Mouse (Mus musculus) Patski (cell line): ENCODE results near the gene Nfkbil1. TPM values are rescaled to one million over a fixed set of nuclear protein-coding genes. Genes with fewer than 3 reads are reported as not detected.
A peak's percentile ranks its signal among the peaks of the same experiment; 100 is the strongest.
"Not testable (repeated sequence)": the region's sequence is repeated elsewhere in the genome, so short reads cannot be mapped to it uniquely, and the experiment has no call there.

Experiments used
- ATAC-seq: fragments of 100-300 bp; one replicate; pipeline ENCODE4 v1.8.0; 2021
- CTCF ChIA-PET: fragments of 350-600 bp; sonication (Branson Sonifier 250); formaldehyde crosslinking; loops from one replicate; lab custom pipeline; 2022; ENCODE audit warnings: inconsistent platforms; lab: Charles Lee
- POLR2A ChIA-PET: fragments of 350-600 bp; sonication (Branson Sonifier 250); formaldehyde crosslinking; loops from one replicate; lab custom pipeline; 2022; ENCODE audit warnings: antibody characterized with exemption, inconsistent platforms; lab: Charles Lee
- DNase-seq: peaks from one replicate; pipeline ENCODE4 v3.0.0-alpha.2; 2011; ENCODE audit warnings: low read depth, low spot score
- H3K27me3 ChIP-seq: fragments of 371-371 bp; one replicate; pipeline ENCODE4 v1.5.1; 2021
- CTCF ChIP-seq: fragments of 100-300 bp; IDR thresholded peaks from one replicate; pipeline ENCODE4 v1.5.1; 2021
- in situ Hi-C: fragments of 300-500 bp; cut with MboI; formaldehyde crosslinking; loops from 3 replicates; pipeline ENCODE4 v1.11.1; 2018; ENCODE audit warnings: low pct_unique_long_range_greater_than_20kb, mixed read lengths
- polyA plus RNA-seq: library from polyadenylated mRNA; unstranded; gene quantifications from one replicate; pipeline ENCODE4 v1.2.3, GENCODE M21; 2021

Gene Nfkbil1
- polyA plus RNA-seq, 1 experiment from 2014 or later: 32.8 TPM

GRCm38 (mm10) chr17:35239700-35240099 is 4.1 kb upstream of the Nfkbil1 start:
- ATAC-seq: no peak
- in situ Hi-C loops: loop anchor here (10.0 kb wide), 2 partner anchors 225 to 395 kb away; partner anchors contain the start of gene Vwa7
- no peak for DNase-seq
- no peak for TF ChIP-seq CTCF
- no peaks in the 10 kb centered on the region for H3K27me3 ChIP-seq
- POLR2A ChIA-PET: interaction anchor here (0.5 to 4.0 kb wide), 2 partner anchors 12 to 35 kb away, joined by 3 to 21 read pairs; no protein-coding TSS in a partner anchor
- CTCF ChIA-PET: interaction anchor here (0.6 to 20.7 kb wide), 3 partner anchors 61 to 77 kb away, joined by 3 to 239 read pairs (median 3); partner anchors contain the start of gene Aif1

- no peak for DNase-seq
- no peak for ATAC-seq
- ChIA-PET CTCF (interaction anchor here (20.7 kb wide), 1 partner anchor 67 kb away, joined by 239 read pairs; the partner anchor contains the start of gene Aif1), POLR2A (no interaction called here)
- H3K27me3 ChIP-seq: no peaks in the 10 kb centered on the region
- no peak for TF ChIP-seq CTCF
- in situ Hi-C loops: loop anchor here (10.0 kb wide), 1 partner anchor 223 kb away; the partner anchor contains the start of gene Vwa7
These were observed 1.9 kb upstream of the Nfkbil1 start for GRCm38 (mm10) chr17:35237504-35237903.

GRCm38 (mm10) chr17:35236996-35237395 is 1.4 kb upstream of the Nfkbil1 start:
- ChIA-PET CTCF (interaction anchor here (20.7 kb wide), 1 partner anchor 66 kb away, joined by 239 read pairs; the partner anchor contains the start of gene Aif1), POLR2A (no interaction called here)
- H3K27me3 ChIP-seq: no peaks in the 10 kb centered on the region
- no peak for TF ChIP-seq CTCF
- in situ Hi-C loops: loop anchor here (10.0 kb wide), 1 partner anchor 222 kb away; the partner anchor contains the start of gene Vwa7
- ATAC-seq (no peak), DNase-seq (no peak)

- in situ Hi-C loops: loop anchor here (10.0 kb wide), 1 partner anchor 222 kb away; the partner anchor contains the start of gene Vwa7
- H3K27me3 ChIP-seq: no peaks in the 10 kb centered on the region
- ChIA-PET CTCF (interaction anchor here (20.7 kb wide), 1 partner anchor 65 kb away, joined by 239 read pairs; the partner anchor contains the start of gene Aif1), POLR2A (no interaction called here)
- DNase-seq (no peak), ATAC-seq (peak; percentile 60)
- no peak for TF ChIP-seq CTCF
These were observed 776 bp upstream of the Nfkbil1 start for GRCm38 (mm10) chr17:35236390-35236746.

GRCm38 (mm10) chr17:35234903-35235302 is 689 bp downstream of the Nfkbil1 start:
- TF ChIP-seq CTCF: no peak
- H3K27me3 ChIP-seq: no peaks in the 10 kb centered on the region
- DNase-seq (no peak), ATAC-seq (no peak)
- POLR2A ChIA-PET: interaction anchor here (0.7 to 1.0 kb wide), 2 partner anchors 64 to 71 kb away, joined by 4 to 5 read pairs; no protein-coding TSS in a partner anchor
- in situ Hi-C loops: loop anchor here (5.0 to 10.0 kb wide), 2 partner anchors 68 to 220 kb away; partner anchors contain the start of gene Vwa7
- CTCF ChIA-PET: interaction anchor here (1.8 to 20.7 kb wide), 2 partner anchors 56 to 64 kb away, joined by 5 to 239 read pairs; partner anchors contain the start of gene Aif1

DNA sequence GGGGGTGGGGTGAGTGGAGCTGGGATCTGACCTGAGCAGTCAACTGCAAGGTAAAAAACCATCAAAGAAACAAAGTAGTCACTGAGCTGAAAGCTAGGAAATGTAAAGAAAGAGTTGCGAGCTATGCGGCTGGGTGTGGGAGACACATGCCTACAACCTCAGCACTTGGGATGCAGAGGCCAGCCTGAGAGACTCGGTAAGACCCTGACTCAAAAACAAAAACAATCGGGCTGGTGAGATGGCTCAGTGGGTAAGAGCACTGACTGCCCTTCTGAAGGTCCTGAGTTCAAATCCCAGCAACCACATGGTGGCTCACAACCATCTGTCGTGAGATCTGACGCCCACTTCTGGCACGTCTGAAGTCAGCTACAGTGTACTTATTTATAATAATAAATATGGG is 1.5 kb downstream of the Nfkbil1 start:
- DNase-seq, ATAC-seq, H3K27me3 ChIP-seq: not testable (repeated sequence)
- ChIA-PET CTCF (interaction anchor here (1.2 to 20.7 kb wide), 3 partner anchors 12 to 63 kb away, joined by 3 to 239 read pairs (median 5); partner anchors contain the start of gene Aif1), POLR2A (interaction anchor here (0.7 to 1.0 kb wide), 3 partner anchors 63 to 70 kb away, joined by 4 to 5 read pairs (median 5); no protein-coding TSS in a partner anchor)
- in situ Hi-C loops: loop anchor here (5.0 to 10.0 kb wide), 2 partner anchors 67 to 219 kb away; partner anchors contain the start of gene Vwa7

GRCm38 (mm10) chr17:35233114-35233980 is 2.2 kb downstream of the Nfkbil1 start, which contains the start of gene Atp6v1g2:
Gene Atp6v1g2 (plus strand): TSS chr17:35233660.
- ChIA-PET POLR2A (interaction anchor here (1.0 to 1.4 kb wide), 3 partner anchors 9 to 67 kb away, joined by 4 to 7 read pairs (median 5); no protein-coding TSS in a partner anchor), CTCF (interaction anchor here (0.7 to 20.7 kb wide), 11 partner anchors 8 to 73 kb away, joined by 3 to 239 read pairs (median 4); partner anchors contain the start of genes Aif1 and Ddx39b)
- no peak for TF ChIP-seq CTCF
- in situ Hi-C loops: loop anchor here (5.0 to 10.0 kb wide), 2 partner anchors 66 to 219 kb away; partner anchors contain the start of gene Vwa7
- H3K27me3 ChIP-seq: no peaks in the 10 kb centered on the region
- DNase-seq (no peak), ATAC-seq (no peak)

DNA sequence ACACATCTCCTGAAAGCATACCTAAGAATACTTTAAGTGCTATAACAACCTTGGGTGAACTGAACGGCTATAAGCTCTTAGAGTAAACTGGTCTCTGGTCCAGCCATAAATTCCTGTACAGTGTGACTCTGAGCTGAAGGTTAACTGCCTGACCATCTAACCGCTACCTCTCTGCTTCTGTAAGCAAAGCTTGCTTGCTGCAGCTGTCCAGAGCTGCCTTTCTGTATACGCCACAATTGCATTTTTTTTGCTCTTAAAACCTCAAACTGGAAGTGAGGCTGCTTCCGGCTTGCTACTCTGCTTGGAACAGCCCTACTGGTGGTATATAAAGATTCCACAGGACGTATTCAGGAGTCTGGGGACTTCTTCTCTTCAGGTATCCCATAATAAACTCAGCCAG is 2.9 kb downstream of the Nfkbil1 start:
- DNase-seq: no peak
- POLR2A ChIA-PET: interaction anchor here (1.0 to 1.4 kb wide), 2 partner anchors 10 to 58 kb away, joined by 4 to 7 read pairs; no protein-coding TSS in a partner anchor
- TF ChIP-seq CTCF: no peak
- no peak for ATAC-seq
- CTCF ChIA-PET: interaction anchor here (0.7 to 20.7 kb wide), 10 partner anchors 8 to 73 kb away, joined by 3 to 239 read pairs (median 4); partner anchors contain the start of genes Aif1 and Ddx39b
- in situ Hi-C loops: loop anchor here (5.0 to 10.0 kb wide), 2 partner anchors 65 to 218 kb away; partner anchors contain the start of gene Vwa7
- no peaks in the 10 kb centered on the region for H3K27me3 ChIP-seq

DNA sequence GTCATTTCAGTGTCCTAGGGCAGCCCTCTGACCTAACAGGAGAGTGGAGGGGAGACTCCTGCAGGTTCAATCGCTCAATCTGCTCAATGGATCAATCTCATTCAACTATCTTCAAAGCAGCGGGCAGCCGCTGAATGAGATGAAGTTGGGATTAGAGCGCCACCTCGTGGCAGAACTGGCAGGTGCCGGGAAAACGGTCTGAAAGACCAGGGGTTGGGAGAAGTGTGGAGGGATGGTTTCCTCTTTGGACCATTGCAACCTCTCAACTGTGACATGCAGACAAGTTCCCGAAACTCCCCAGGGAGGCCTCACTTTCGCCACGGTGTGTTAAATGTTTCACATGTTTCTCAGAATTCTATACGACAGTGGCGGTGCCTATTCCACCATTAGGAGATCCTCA is 3.5 kb downstream of the Nfkbil1 start:
- DNase-seq (no peak), ATAC-seq (no peak)
- H3K27me3 ChIP-seq: no peaks in the 10 kb centered on the region
- no peak for TF ChIP-seq CTCF
- in situ Hi-C loops: loop anchor here (5.0 to 10.0 kb wide), 2 partner anchors 65 to 217 kb away; partner anchors contain the start of gene Vwa7
- CTCF ChIA-PET: interaction anchor here (0.7 to 20.7 kb wide), 11 partner anchors 9 to 72 kb away, joined by 3 to 239 read pairs (median 4); partner anchors contain the start of genes Aif1 and Ddx39b
- POLR2A ChIA-PET: interaction anchor here (1.0 to 1.4 kb wide), 2 partner anchors 11 to 57 kb away, joined by 4 to 7 read pairs; no protein-coding TSS in a partner anchor
